Mouse (Mus musculus) heart, adult 2 months (tissue): ENCODE measurements around the gene Rnf216.

Experiments
- CTCF ChIP-seq: fragments of 200-600 bp; IDR thresholded peaks from 2 replicates; pipeline ENCODE4 v1.8.1; 2022; ENCODE audit warnings: antibody characterized with exemption, mild to moderate bottlenecking, moderate library complexity
- POLR2A ChIP-seq: fragments of 200-500 bp; IDR thresholded peaks from 2 replicates; pipeline ENCODE4 v1.6.1; 2011; ENCODE audit warnings: mild to moderate bottlenecking, low read depth, low read length, control low read depth; ENCODE audit not compliant: insufficient read depth

GRCm38 (mm10) chr5:142994746-142995145, 118.0 kb downstream of the Rnf216 start:
- TF ChIP-seq POLR2A (no peak), CTCF (no peak)
